In the genomic region with DNA sequence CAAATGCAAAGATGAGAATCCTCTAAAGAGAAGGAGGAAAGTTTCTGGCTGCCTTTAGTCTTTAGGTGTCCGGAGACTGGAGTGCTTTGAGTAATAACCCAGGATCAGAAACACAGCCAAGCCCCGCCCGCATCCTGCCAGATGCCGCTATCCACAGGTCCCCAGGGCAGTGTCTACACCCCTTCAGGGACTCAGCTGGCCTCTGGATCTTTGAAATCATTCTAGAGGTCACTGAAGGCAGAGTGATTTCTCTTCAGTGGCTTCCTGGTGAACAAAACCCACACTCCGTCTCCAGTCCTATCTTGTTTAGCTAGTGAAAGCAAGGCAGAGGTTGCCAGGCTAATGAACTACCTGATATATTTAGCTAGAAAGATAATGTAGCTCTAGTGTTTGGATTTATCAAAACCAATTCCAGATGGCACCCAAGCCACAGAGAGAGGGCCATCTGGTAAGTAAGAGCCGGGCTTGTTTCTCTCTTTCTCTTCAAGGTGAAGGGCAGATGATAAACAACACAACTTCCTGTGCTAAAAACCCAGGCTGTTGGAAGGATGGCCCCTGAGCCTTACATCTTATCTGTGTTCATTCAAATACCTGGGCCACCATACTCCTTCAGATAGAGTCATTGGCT, we compare ENCODE assay signal across 9 mouse cellular contexts. TPM values are rescaled to one million over a fixed set of nuclear protein-coding genes. Genes with fewer than 3 reads are reported as not detected.
DNase-seq lines count a peak whose midpoint lies in the region; ATAC-seq and TF ChIP-seq lines count a peak whose summit lies in the region.
"Had no signal": no experiment of that assay in that cellular context is flagged by ENCODE, and none has a peak within 500 bp of the region (broad histone marks: within the 10 kb centered on the region; RNA-seq: fewer than 3 reads in every experiment).

No protein-coding gene starts in this region.

- DNase-seq in 416B (ENCODE audit: low read depth) = peak; percentile 20
- peak; percentile 12 for DNase-seq in c-Kit-positive CD71-negative TER-119-negative erythroid progenitor cells, embryonic 14.5 days (ENCODE audit: low read depth)
- DNase-seq in heart, adult 11 months = peak; percentile 99
- peak; percentile 71 for DNase-seq in kidney, adult 9 months
- peak; percentile 15 for DNase-seq in lung, postnatal 0 days (ENCODE audit: low spot score)
- DNase-seq in thymus, postnatal 25 days = no peak
- DNase-seq in right cerebral cortex, postnatal 10 days (ENCODE audit: low spot score in 2 of 2) = no peak

- no peak overlapping the region for H3K9ac ChIP-seq in lung, postnatal 0 days (replicated peaks; ENCODE audit: low read depth)

- peaks cover 9% of the 10 kb centered on the region; the same call in 1 of the 2 replicates for H3K4me1 ChIP-seq in lung, postnatal 0 days (ENCODE audit: insufficient read depth, low read depth, low read length)

- no peak overlapping the region for H3K27ac ChIP-seq in lung, postnatal 0 days (ENCODE audit: low read length)

- TF ChIP-seq EP300 in lung, postnatal 0 days (IDR thresholded peaks at IDR 0.05) = no peak

- ATAC-seq in lung, postnatal 0 days = peak; percentile 46
- ATAC-seq in inflammation-experienced regulatory T-cells, adult 6 months = no peak

- H3K36me3 ChIP-seq in lung, postnatal 0 days (ENCODE audit: insufficient read depth, low read length) = no peaks in the 10 kb centered on the region

- H3K4me2 ChIP-seq in lung, postnatal 0 days (replicated peaks; ENCODE audit: low read depth, low read length) = no peak overlapping the region

- no peak overlapping the region for H3K4me3 ChIP-seq in lung, postnatal 0 days (ENCODE audit: low read depth, low read length)
- H3K4me3 ChIP-seq: megakaryocyte, embryonic 14.5 days had no signal

- no peak for TF ChIP-seq CTCF in lung, postnatal 0 days (IDR thresholded peaks at IDR 0.05)

- no peaks in the 10 kb centered on the region for H3K27me3 ChIP-seq in lung, postnatal 0 days (replicated peaks; ENCODE audit: insufficient read depth, low read length)

- no peaks in the 10 kb centered on the region for H3K9me3 ChIP-seq in lung, postnatal 0 days (ENCODE audit: low read length)

- 30% methylated on average over 6 of the region's 6 CpGs for WGBS in lung, postnatal 0 days

RNA-seq across cellular contexts. Expression of a gene that starts 32.6 kb away (rescaled TPM):
- polyA plus RNA-seq in lung, postnatal 0 days (2015; fragmentation: Nextera tagmentation; extraction: Ambion mirVana) = 21.2 and 21.5 TPM in 2 replicates
- polyA plus RNA-seq in inflammation-experienced regulatory T-cells, adult 6 months (2017; shearing (Covaris generic)) = 10 to 100 TPM; 16.0 to 44.7 (median 36.6) TPM

Comparison
In these comparisons a context has a peak if more than half of its experiments do, and no peak if none do; other contexts are left out.
1. DNase-seq: peak in 416B (single experiment), c-Kit-positive CD71-negative TER-119-negative erythroid progenitor cells, embryonic 14.5 days (single experiment), heart, adult 11 months (single experiment), kidney, adult 9 months (single experiment) and lung, postnatal 0 days (single experiment); none in thymus, postnatal 25 days (single experiment) and right cerebral cortex, postnatal 10 days (0 of 2).